Mouse (Mus musculus) spleen, postnatal 10 days (tissue): ENCODE results near the gene Ldb1.

Experiments used
- DNase-seq, 2 experiments: peaks; one replicate each; pipeline ENCODE4 v3.0.0; 2021 to 2022; ENCODE audit warnings: low spot score in 2 of 2

Ldb1 gene

GRCm38 (mm10) chr19:46044271-46044992 is 582 bp downstream of the Ldb1 start, which contains the start of gene Pprc1:
Gene Pprc1, plus strand, starts transcription at chr19:46044886.
- peak in 1 of 2 experiments; percentile 18 for DNase-seq

- DNase-seq = no peak
Measured at GRCm38 (mm10) chr19:46043380-46043779, 1.6 kb downstream of the Ldb1 start.

DNA sequence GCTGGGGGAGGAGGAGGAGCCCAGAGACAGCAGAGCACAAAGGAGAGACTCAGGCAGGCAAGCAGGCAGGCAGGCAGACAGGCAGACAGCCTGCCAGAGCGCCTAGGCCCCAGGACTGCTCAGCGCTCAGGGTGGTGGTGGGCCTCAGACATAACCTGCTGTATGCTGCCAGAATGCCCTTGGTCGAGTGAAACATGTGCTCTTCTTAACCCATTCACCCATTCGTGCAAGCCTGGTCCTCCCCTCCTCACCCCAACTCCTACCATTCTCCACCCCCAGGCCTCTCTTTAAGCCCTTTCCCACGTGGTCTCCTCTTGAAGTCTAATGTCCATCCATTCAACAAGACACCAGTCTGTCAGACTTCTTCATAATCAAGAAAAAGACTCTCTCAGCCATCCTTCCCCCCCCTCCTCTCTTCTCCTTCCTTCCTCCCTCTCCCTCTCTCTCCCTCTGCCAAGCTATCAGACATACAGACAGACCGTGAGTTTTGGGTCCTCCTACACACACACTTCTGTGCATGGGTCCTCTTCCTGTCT is 2.5 kb downstream of the Ldb1 start:
- peak in 1 of 2 experiments; percentile 50 for DNase-seq

GRCm38 (mm10) chr19:46041933-46042475 is 3.0 kb downstream of the Ldb1 start:
- peak in 1 of 2 experiments; percentile 80 for DNase-seq

- DNase-seq = peak in 1 of 2 experiments; percentile 44
Measured at GRCm38 (mm10) chr19:46041299-46041932, 3.6 kb downstream of the Ldb1 start.

GRCm38 (mm10) chr19:46040149-46040902 is 4.7 kb downstream of the Ldb1 start:
- DNase-seq = peak; percentile 40 to 53

GRCm38 (mm10) chr19:46039478-46039877 is 5.5 kb downstream of the Ldb1 start:
- peak; percentile 86 to 95 for DNase-seq

GRCm38 (mm10) chr19:46038851-46039260 is 6.2 kb downstream of the Ldb1 start:
- peak; percentile 52 to 69 for DNase-seq

GRCm38 (mm10) chr19:46037925-46038850 is 6.8 kb downstream of the Ldb1 start:
- peak; percentile 58 to 63 for DNase-seq

GRCm38 (mm10) chr19:46037243-46037924 is 7.6 kb downstream of the Ldb1 start:
- peak; percentile 56 to 60 for DNase-seq

GRCm38 (mm10) chr19:46036477-46037242 is 8.4 kb downstream of the Ldb1 start:
- DNase-seq = peak; percentile 50 to 75

DNA sequence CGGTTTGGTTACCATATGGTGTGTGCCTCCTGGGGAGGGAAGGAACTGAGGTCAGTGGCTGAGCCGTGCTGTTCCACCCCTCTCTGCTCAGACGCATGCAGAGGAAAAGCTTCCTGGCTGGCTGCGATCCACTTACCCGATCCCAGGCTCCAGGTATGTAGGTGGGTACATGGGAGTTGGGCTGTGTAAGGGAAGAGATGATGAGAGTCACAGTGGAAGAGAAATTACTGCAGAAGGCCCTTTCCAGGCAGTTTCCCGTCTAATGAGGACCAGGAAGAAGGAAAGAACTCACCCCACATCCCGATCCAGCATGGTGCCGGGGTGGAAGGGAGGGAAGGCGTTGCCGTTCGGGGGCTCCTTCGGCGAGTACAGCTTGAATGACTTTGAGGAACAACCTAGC is 9.0 kb downstream of the Ldb1 start:
- DNase-seq = no peak

DNA sequence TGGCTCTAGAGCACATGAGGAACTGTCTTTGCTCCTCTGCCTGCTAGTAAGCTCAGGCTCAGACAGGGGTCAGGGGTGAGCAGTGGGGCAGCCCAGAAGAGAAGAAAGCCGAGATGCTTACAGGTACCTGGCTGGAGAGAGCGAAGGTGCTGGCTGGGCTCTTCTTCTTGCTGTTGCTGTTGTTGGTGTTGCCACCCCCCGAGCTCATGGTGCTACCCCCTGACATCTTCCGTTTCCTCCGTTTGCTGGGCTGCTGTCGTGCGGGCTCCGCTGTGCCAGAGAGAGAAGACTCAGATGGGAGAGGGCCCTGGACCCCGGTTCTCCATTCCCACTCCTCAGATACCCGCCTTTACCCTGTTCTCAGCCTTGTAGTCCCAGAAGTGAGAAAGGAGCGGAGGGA is 11.1 kb downstream of the Ldb1 start:
- DNase-seq = no peak

GRCm38 (mm10) chr19:46032731-46033510 is 12.1 kb downstream of the Ldb1 start:
- no peak for DNase-seq

GRCm38 (mm10) chr19:46031689-46032432 is 13.2 kb downstream of the Ldb1 start:
- DNase-seq = no peak

GRCm38 (mm10) chr19:46030196-46030983 is 14.6 kb downstream of the Ldb1 start:
- DNase-seq = no peak

GRCm38 (mm10) chr19:46029652-46030051 is 15.4 kb downstream of the Ldb1 start:
- DNase-seq = no peak
